Mouse (Mus musculus) lung, embryonic 16.5 days (tissue): ENCODE data around the gene Abcc4. TPM values are rescaled to one million over a fixed set of nuclear protein-coding genes. Genes with fewer than 3 reads are reported as not detected.
"Not testable (repeated sequence)": the region's sequence is repeated elsewhere in the genome, so short reads cannot be mapped to it uniquely, and the experiment has no call there.

Experiments
- ATAC-seq: fragments of 200-750 bp; cut with Nextera tagmentation; 2 replicates; pipeline ENCODE4 v1.8.0; 2017; ENCODE audit warnings: low read depth, mild to moderate bottlenecking, moderate library complexity
- H3K27ac ChIP-seq: fragments of 300-500 bp; sonication (generic); 2 replicates; pipeline ENCODE4 v1.5.1; 2014; ENCODE audit warnings: mild to moderate bottlenecking, control low read depth, low read length
- H3K27me3 ChIP-seq: fragments of 300-500 bp; sonication (generic); 2 replicates; pipeline ENCODE4 v1.6.1; 2014; ENCODE audit warnings: low read depth, low read length, mixed read lengths; ENCODE audit not compliant: control insufficient read depth, insufficient read depth
- H3K36me3 ChIP-seq: fragments of 300-500 bp; sonication (generic); 2 replicates; pipeline ENCODE4 v1.6.1; 2014; ENCODE audit warnings: low read length; ENCODE audit not compliant: control insufficient read depth, insufficient read depth
- H3K4me1 ChIP-seq: fragments of 300-500 bp; sonication (generic); replicated peaks from 2 replicates; pipeline ENCODE4 v1.6.1; 2014; ENCODE audit warnings: low read length, mixed read lengths; ENCODE audit not compliant: control insufficient read depth, insufficient read depth
- H3K4me2 ChIP-seq: fragments of 300-500 bp; sonication (generic); 2 replicates; pipeline ENCODE4 v1.6.1; 2014; ENCODE audit warnings: low read depth, low read length, control low read depth
- H3K4me3 ChIP-seq: fragments of 300-500 bp; sonication (generic); 2 replicates; pipeline ENCODE4 v1.5.1; 2014; ENCODE audit warnings: mild to moderate bottlenecking, low read length, control low read depth
- H3K9ac ChIP-seq: fragments of 300-500 bp; sonication (generic); 2 replicates; pipeline ENCODE4 v1.6.1; 2014; ENCODE audit warnings: low read length, control low read depth
- H3K9me3 ChIP-seq: fragments of 300-500 bp; sonication (generic); 2 replicates; pipeline ENCODE4 v1.6.1; 2016; ENCODE audit warnings: low read length; ENCODE audit not compliant: control insufficient read depth
- WGBS: fragments of 180-500 bp; shearing (Covaris S2); extraction: QIAGEN DNeasy Blood & Tissue Kit; methylation state at CpG from one replicate; pipeline ENCODE4 v1.1.7; 2014; 5-methylcytosine and 5-hydroxymethylcytosine counted together
- polyA plus RNA-seq: library from polyadenylated mRNA; unstranded; fragments of >200 nt; fragmentation: Nextera tagmentation; extraction: Ambion mirVana; gene quantifications from 2 replicates; pipeline ENCODE4 v1.2.1, GENCODE M21; 2015

Abcc4 gene
- polyA plus RNA-seq, 1 experiment from 2014 or later, result 2.5 TPM

DNA sequence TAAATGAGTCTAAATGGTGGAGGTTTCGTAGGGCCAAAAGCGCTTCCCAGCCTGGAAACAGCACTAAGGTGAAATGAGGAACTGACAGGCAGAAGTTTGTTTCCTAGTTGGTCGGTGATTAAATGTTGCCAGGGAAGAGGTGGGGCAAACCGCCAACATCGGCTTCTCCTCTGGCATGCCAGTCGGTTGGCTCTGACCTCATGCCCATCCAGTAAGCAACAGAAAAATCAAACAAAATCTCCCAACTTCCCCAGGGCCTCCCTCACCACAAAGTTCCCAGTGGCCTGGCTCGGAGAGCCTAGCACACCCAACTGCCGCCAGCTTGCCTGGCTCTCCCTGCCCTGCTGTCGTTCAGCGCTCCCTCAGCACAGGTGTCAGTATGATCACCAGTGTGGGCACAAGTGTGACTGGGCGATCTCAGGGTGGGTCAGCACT, 31.3 kb downstream of the Abcc4 start:
- Histone ChIP-seq H3K27ac (no peak overlapping the region), H3K4me1 (no peaks in the 10 kb centered on the region), H3K27me3 (no peaks in the 10 kb centered on the region), H3K9me3 (no peaks in the 10 kb centered on the region), H3K4me2 (no peak overlapping the region), H3K9ac (no peak overlapping the region), H3K4me3 (no peak overlapping the region), H3K36me3 (no peaks in the 10 kb centered on the region)
- ATAC-seq, result no peak
- WGBS, result 68% methylated on average over 11 of the region's 11 CpGs

DNA sequence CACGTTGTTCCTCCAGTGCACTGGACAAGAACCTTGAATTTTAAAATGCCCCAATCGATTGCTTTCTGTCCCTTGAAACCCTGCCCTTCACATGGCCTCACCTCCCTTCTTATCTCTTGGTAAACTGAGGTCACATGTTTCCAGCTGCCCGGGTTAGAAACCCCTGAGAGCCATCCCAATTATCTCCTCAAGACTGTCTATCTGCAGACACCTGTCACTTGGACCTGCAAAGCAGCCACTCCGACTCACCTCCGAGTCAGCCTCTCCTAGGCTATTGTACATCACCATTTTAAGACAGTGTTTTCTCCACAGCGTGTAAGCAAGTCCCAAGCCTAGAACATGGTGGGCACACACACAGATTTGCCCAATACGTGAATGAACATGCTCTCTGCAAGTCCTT, 31.8 kb downstream of the Abcc4 start:
- 59% methylated on average over 7 of the region's 7 CpGs for WGBS
- Histone ChIP-seq H3K4me3 (no peak overlapping the region), H3K27me3 (no peaks in the 10 kb centered on the region), H3K36me3 (no peaks in the 10 kb centered on the region), H3K9ac (no peak overlapping the region), H3K4me1 (no peaks in the 10 kb centered on the region), H3K9me3 (no peaks in the 10 kb centered on the region), H3K4me2 (no peak overlapping the region), H3K27ac (no peak overlapping the region)
- ATAC-seq, result no peak

DNA sequence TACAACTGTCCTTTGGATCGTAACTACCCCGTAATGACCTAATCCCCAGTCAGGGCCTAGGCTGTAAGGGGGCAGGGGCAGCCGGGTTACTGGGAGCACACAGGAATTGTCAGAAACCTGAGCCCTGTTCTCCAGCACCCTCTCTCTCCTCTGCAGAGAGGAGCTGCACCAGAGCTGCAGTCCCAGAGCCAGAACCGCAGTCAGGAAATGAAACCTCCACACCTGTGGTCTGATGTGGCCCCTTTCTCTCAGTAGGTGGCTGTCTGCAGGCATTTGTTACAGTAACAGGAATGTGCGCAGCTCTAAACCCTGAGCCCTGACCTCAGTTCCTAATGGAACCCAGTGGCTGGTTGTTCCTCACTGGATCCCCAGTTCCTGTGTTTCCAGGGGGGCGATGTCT, 32.5 kb downstream of the Abcc4 start:
- Histone ChIP-seq H3K9me3 (no peaks in the 10 kb centered on the region), H3K4me2 (no peak overlapping the region), H3K9ac (no peak overlapping the region), H3K4me1 (no peaks in the 10 kb centered on the region), H3K27me3 (no peaks in the 10 kb centered on the region), H3K4me3 (no peak overlapping the region), H3K36me3 (no peaks in the 10 kb centered on the region), H3K27ac (no peak overlapping the region)
- WGBS, result 59% methylated on average over 6 of the region's 6 CpGs
- no peak for ATAC-seq

DNA sequence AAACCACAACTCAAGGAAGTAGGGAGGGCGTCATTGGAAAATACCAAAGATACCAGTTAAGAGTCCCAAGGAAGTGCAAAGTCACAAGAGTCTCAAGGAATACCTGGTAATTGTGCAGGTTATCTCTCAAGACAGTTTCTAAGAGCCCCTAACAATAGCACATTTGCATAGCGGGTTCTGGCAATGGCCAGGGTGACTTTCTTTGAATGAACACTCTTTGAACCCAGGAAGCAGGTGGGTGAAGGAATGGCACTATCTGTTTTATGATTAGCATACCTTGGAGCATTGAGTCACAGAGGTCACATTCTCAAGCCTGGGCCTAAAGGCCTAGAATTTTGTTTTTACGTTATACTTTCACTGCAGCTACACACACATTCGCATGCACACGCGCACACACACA, 33.1 kb downstream of the Abcc4 start:
- H3K27me3 ChIP-seq, ATAC-seq, H3K4me3 ChIP-seq, H3K9ac ChIP-seq, H3K36me3 ChIP-seq, H3K4me1 ChIP-seq, H3K4me2 ChIP-seq, H3K27ac ChIP-seq, H3K9me3 ChIP-seq: not testable (repeated sequence)
- 90% methylated on average over 6 of the region's 6 CpGs for WGBS

DNA sequence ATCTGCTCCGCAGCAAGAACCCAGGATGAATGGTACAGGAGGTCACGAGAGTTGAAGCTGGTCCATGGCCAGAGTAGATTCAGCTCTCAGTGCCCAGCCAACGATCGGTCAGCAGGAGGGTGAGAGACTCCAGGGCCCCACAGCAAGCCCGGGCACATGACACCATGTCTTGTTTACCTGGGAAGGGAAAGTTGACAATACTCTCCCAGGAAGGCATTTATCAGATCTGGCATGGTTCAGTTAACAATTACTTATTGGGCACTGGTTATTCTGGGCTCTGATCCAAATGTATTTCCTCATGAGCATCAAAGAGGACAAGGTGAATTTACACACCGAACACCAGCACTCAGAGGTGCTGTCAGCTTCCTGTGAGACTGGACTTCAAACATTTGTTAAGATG, 38.5 kb downstream of the Abcc4 start:
- ATAC-seq, result no peak; the same call in 1 of the 2 replicates
- H3K36me3 ChIP-seq, result no peaks in the 10 kb centered on the region
- peaks cover 4% of the 10 kb centered on the region for H3K4me1 ChIP-seq
- WGBS, result 43% methylated on average over 6 of the region's 6 CpGs
- H3K27me3 ChIP-seq, result no peaks in the 10 kb centered on the region
- no peak overlapping the region for H3K4me2 ChIP-seq
- H3K4me3 ChIP-seq, result no peak overlapping the region
- no peaks in the 10 kb centered on the region for H3K9me3 ChIP-seq
- no peak overlapping the region for H3K9ac ChIP-seq
- H3K27ac ChIP-seq, result no peak overlapping the region

DNA sequence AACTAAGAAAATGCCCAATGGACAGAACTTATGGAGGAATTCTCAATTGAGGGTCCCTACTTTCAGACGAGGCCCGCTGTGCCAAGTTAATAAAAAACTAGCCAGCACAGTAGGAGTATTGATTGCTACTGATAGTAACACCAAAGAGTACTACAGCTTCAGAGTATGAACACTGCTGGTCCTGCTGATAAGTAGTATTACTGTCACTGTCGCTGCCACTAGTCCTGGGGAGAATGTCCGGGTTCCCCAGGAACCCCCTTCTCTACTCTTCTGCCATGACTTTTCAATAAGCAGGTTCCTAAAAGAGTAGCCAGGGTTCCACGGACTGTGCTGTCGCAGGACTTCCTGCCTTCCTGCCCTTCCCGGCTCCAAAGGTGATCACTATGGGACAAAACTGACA, 41.4 kb downstream of the Abcc4 start:
- no peaks in the 10 kb centered on the region for H3K9me3 ChIP-seq
- H3K4me3 ChIP-seq, result no peak overlapping the region
- peaks cover 4% of the 10 kb centered on the region for H3K4me1 ChIP-seq
- H3K27me3 ChIP-seq, result no peaks in the 10 kb centered on the region
- ATAC-seq, result no peak
- 57% methylated on average over 7 of the region's 7 CpGs for WGBS
- no peaks in the 10 kb centered on the region for H3K36me3 ChIP-seq
- H3K4me2 ChIP-seq, result no peak overlapping the region
- H3K9ac ChIP-seq, result no peak overlapping the region
- no peak overlapping the region for H3K27ac ChIP-seq

DNA sequence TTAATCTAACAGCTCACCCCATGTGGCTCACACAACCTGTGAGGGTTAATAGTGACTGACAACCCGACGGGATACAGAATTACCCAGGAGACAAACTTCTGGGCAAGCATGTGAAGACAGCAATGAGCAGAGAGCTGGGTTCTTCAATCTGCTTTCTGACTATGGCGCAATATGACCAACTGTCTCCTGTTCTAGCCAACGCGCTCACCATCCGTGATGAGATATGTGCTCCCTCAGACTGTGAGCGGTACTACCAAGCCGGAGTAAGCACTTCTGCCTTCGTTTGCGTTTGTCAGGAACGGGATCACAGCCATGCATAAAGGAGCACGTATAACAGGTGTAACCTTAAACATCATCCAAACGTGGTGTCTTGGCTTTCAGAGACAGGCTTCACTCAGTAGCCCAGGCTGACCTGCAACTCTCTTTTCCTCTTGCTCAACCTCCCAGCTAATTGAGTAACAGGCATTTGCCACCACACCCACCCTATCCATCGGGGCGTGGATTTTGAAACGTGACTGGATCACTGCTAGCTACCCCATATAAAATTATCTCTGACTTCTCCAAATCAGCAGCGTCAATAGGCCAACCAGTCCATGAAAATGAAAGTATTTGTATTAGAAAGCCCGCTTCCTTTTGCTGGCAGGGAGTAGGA, 43.3 kb downstream of the Abcc4 start:
- ATAC-seq, result no peak
- no peak overlapping the region for H3K27ac ChIP-seq
- H3K4me1 ChIP-seq, result peaks cover 5% of the 10 kb centered on the region
- no peaks in the 10 kb centered on the region for H3K36me3 ChIP-seq
- 81% methylated on average over 18 of the region's 18 CpGs for WGBS
- no peaks in the 10 kb centered on the region for H3K9me3 ChIP-seq
- no peak overlapping the region for H3K4me2 ChIP-seq
- H3K27me3 ChIP-seq, result no peaks in the 10 kb centered on the region
- H3K4me3 ChIP-seq, result no peak overlapping the region
- H3K9ac ChIP-seq, result no peak overlapping the region

DNA sequence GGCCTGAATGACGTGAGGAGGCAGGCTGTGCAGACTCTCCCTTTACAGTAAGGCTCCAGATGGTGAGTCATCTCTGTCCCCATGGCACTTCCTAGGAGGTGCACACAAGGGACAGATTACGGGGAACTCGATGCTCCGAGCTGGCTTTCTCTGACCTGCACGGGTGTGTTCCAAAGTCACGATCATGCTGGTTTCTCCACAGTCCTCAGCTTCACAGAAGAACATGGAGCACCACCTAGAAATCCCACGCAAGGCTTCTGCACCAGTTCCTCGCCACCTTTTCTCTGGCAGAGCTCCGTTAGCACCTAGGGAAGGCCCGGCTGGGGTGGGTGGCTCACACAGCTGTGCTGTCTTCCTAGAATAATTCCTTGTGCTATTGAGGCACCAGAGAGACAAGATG, 43.9 kb downstream of the Abcc4 start:
- no peak for ATAC-seq
- 81% methylated on average over 10 of the region's 10 CpGs for WGBS
- no peaks in the 10 kb centered on the region for H3K27me3 ChIP-seq

DNA sequence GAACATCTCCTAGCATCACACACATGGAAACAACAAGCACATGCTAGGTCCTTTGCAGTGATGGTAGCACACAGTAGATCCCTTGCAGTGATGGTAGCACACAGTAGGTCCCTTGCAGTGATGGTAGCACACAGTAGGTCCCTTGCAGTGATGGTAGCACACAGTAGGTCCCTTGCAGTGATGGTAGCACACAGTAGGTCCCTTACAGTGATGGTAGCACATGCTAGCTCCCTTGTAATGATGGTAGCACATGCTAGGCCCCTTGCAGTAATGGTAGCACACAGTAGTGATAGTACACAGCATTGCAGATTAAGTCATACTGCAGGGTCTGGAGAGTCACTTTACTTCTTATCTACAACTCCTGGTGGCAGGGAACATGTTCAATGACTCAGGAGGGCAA, 46.8 kb downstream of the Abcc4 start:
- Histone ChIP-seq H3K4me2 (no peak overlapping the region), H3K4me3 (no peak overlapping the region), H3K36me3 (no peaks in the 10 kb centered on the region), H3K9ac (no peak overlapping the region), H3K27ac (no peak overlapping the region), H3K9me3 (no peaks in the 10 kb centered on the region), H3K4me1 (peaks cover 14% of the 10 kb centered on the region; the same call in 1 of the 2 replicates), H3K27me3 (no peaks in the 10 kb centered on the region)
- no peak for ATAC-seq

More for the DNA sequence above, 43.9 kb downstream of the Abcc4 start:
- Histone ChIP-seq H3K4me3 (no peak overlapping the region), H3K36me3 (no peaks in the 10 kb centered on the region), H3K4me2 (no peak overlapping the region), H3K27ac (no peak overlapping the region), H3K9me3 (no peaks in the 10 kb centered on the region), H3K4me1 (peaks cover 5% of the 10 kb centered on the region; the same call in 1 of the 2 replicates), H3K9ac (no peak overlapping the region)

DNA sequence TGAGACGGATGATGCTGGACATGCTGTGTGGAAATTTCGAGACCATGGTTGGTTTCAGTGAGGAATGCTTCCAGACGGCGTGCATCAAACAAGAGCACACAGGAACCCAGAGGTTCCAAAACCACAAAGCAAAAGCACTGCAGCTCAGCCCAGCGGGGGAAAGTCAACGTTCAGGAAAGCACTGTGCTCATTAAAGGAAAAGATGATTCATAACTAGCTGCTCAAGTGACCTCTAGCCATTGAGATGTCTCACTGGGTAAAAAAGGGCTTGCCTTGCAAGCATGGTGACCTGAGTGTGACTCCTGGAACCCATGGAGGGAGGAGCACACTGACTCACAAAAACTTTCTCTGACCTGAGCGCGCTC, 47.7 kb downstream of the Abcc4 start:
- no peak overlapping the region for H3K27ac ChIP-seq
- no peaks in the 10 kb centered on the region for H3K9me3 ChIP-seq
- H3K27me3 ChIP-seq, result no peaks in the 10 kb centered on the region
- H3K4me2 ChIP-seq, result no peak overlapping the region
- WGBS, result 72% methylated on average over 8 of the region's 8 CpGs
- peaks cover 14% of the 10 kb centered on the region; the same call in 1 of the 2 replicates for H3K4me1 ChIP-seq
- no peak overlapping the region for H3K9ac ChIP-seq
- no peak overlapping the region for H3K4me3 ChIP-seq
- no peaks in the 10 kb centered on the region for H3K36me3 ChIP-seq
- no peak for ATAC-seq
